Mouse (Mus musculus): Measurements from ENCODE around the gene Tmem132c. TPM values are rescaled to one million over a fixed set of nuclear protein-coding genes. Genes with fewer than 3 reads are reported as not detected.

Tmem132c gene
- polyA plus RNA-seq, 1 experiment = 0.20 TPM

DNA sequence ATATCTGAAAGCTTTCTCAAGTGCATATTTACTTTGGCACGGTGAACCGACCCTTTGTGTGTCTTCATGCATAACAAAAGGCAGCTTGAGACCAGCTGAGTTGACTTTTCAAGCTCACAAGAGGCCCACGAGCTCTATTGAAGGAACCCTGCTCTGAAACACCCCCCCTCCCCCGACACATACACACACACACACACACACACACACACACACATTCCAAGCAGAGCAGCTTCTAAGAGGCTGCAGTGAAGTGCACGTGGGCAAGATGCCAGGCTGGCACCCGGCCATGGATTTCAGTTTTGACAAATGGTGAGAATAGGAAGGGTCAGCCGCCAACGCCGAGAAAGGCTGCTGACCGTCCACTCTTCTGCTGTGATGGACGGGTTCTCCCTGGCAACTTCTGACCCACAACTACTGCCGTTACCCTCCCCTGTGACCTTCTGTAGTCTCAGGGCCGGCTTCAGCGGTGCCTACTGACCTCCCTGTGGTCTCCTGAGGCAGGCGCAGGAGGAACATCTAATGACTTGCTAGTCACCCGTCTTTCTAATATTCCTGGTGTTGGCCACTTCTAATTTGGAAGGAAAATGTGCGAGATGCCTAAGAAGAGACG lies 163.9 kb downstream of the Tmem132c start:
- H3K27me3 ChIP-seq (ENCODE audit: control insufficient read depth, insufficient read depth, low read length) = no peaks in the 10 kb centered on the region
- H3K36me3 ChIP-seq (ENCODE audit: control insufficient read depth, insufficient read depth, low read length) = no peaks in the 10 kb centered on the region
- no peak overlapping the region for H3K27ac ChIP-seq (ENCODE audit: control insufficient read depth, insufficient read depth, low read depth, low read length)
- H3K4me1 ChIP-seq (ENCODE audit: control insufficient read depth, insufficient read depth, low read length) = no peaks in the 10 kb centered on the region
- TF ChIP-seq POLR2A (IDR thresholded peaks at IDR 0.05; ENCODE audit: control insufficient read depth, low read depth, low read length) = no peak
- TF ChIP-seq CTCF (IDR thresholded peaks at IDR 0.05; ENCODE audit: control insufficient read depth, insufficient read depth, insufficient replicate concordance, low read depth, low read length) = no peak
- peak overlapping the region; percentile 36 for H3K4me3 ChIP-seq (ENCODE audit: control insufficient read depth, low read depth, low read length)

DNA sequence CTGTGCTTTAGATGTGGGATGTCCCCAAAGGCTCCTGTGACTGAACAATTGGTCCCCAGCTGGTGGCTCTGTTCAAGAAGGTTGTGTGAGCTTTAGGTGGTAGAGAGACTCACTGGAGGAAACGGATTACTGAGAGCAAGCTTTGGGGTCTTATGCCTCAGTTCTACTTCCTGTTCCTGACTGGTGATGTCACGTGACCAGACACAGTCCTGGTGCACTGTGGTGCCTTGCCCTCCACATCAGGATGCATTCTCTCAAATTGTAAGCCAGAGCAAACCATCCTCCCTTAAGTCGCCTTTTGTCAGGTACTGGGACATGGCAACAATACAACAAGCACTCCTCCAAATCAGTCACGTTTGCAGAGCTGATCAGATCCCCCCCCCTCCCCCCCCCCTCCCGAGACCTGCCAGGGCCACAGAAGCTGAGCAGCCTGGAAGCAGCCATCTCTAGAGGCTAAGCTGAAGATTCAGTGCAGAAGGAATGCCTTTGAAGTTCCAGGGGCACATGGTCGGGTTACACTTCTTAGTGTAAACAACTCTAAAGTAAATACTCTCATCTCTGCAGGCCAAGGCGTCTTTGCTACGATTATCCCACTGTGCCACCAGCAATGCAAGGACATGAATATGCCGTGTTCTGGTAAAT lies 164.5 kb downstream of the Tmem132c start:
- Histone ChIP-seq H3K27me3 (ENCODE audit: control insufficient read depth, insufficient read depth, low read length) (no peaks in the 10 kb centered on the region), H3K4me3 (ENCODE audit: control insufficient read depth, low read depth, low read length) (no peak overlapping the region), H3K4me1 (ENCODE audit: control insufficient read depth, insufficient read depth, low read length) (no peaks in the 10 kb centered on the region), H3K27ac (ENCODE audit: control insufficient read depth, insufficient read depth, low read depth, low read length) (no peak overlapping the region), H3K36me3 (ENCODE audit: control insufficient read depth, insufficient read depth, low read length) (no peaks in the 10 kb centered on the region)
- TF ChIP-seq CTCF (IDR thresholded peaks at IDR 0.05; ENCODE audit: control insufficient read depth, insufficient read depth, insufficient replicate concordance, low read depth, low read length) (no peak), POLR2A (IDR thresholded peaks at IDR 0.05; ENCODE audit: control insufficient read depth, low read depth, low read length) (no peak)

DNA sequence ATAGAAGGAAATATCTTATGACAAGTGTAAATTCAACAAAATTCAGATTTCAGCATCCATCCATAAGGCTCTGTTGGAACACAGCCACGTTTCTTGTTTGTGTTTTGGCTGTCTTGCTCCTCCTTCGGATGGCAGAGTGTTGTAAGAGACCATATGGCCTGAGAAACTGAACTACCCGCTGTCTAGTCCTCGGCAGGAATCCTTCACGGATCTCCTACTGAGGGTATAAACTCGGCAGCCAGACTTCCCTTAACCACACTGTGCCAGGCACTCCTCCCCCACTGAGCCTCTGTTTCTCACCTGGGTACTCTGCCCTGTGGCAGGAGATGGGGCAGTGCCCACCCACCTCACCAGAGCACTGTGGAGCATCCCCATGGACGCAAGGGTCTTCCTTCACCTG lies 174.9 kb downstream of the Tmem132c start:
- Histone ChIP-seq H3K4me3 (ENCODE audit: control insufficient read depth, low read depth, low read length) (no peak overlapping the region), H3K36me3 (ENCODE audit: control insufficient read depth, insufficient read depth, low read length) (no peaks in the 10 kb centered on the region), H3K27ac (ENCODE audit: control insufficient read depth, insufficient read depth, low read depth, low read length) (no peak overlapping the region), H3K4me1 (ENCODE audit: control insufficient read depth, insufficient read depth, low read length) (no peaks in the 10 kb centered on the region), H3K27me3 (ENCODE audit: control insufficient read depth, insufficient read depth, low read length) (no peaks in the 10 kb centered on the region)
- no peak for TF ChIP-seq CTCF (IDR thresholded peaks at IDR 0.05; ENCODE audit: control insufficient read depth, insufficient read depth, insufficient replicate concordance, low read depth, low read length)
- TF ChIP-seq POLR2A (IDR thresholded peaks at IDR 0.05; ENCODE audit: control insufficient read depth, low read depth, low read length) = no peak

DNA sequence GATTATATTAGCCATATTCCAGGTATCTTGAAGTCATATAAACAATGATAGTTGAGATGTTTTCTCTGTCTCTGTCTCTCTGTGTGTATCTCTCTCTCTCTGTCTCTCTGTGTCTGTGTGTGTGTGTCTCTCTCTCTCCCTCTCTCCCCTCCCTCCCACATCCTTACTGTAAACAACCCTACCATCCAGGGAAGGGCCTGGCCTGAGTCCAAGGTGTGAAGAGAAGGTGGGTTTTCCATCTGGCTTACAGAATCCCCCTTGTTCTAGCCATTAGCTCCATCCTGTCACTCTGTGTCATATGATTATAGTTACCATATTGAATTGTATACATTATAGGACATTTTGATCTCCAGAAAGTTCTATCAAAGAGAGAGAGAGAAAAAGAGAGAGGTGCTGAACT lies 182.3 kb downstream of the Tmem132c start:
- TF ChIP-seq POLR2A (IDR thresholded peaks at IDR 0.05; ENCODE audit: control insufficient read depth, low read depth, low read length) (no peak), CTCF (IDR thresholded peaks at IDR 0.05; ENCODE audit: control insufficient read depth, insufficient read depth, insufficient replicate concordance, low read depth, low read length) (no peak)
- Histone ChIP-seq H3K4me3 (ENCODE audit: control insufficient read depth, low read depth, low read length) (no peak overlapping the region), H3K27me3 (ENCODE audit: control insufficient read depth, insufficient read depth, low read length) (no peaks in the 10 kb centered on the region), H3K36me3 (ENCODE audit: control insufficient read depth, insufficient read depth, low read length) (no peaks in the 10 kb centered on the region), H3K27ac (ENCODE audit: control insufficient read depth, insufficient read depth, low read depth, low read length) (no peak overlapping the region), H3K4me1 (ENCODE audit: control insufficient read depth, insufficient read depth, low read length) (no peaks in the 10 kb centered on the region)

DNA sequence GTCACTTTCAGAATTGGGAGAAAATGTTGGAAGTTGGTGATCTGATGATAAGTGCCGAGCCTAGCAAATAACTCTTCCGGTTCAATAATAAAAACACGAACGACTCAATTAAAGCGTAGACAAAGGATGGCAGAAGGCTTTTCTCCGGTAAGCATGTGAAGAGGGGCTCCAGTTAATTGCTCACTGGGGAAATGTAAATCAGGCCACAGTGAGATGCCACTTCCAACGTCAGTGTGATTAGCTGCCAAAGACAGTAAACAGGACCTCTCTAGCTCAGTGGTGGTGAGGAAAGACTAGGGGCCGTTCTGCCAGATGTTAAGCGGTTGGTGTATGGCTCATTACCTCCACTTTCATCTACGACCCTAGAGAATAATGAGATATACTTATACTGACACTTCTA lies 187.5 kb downstream of the Tmem132c start:
- no peaks in the 10 kb centered on the region for H3K4me1 ChIP-seq (ENCODE audit: control insufficient read depth, insufficient read depth, low read length)

DNA sequence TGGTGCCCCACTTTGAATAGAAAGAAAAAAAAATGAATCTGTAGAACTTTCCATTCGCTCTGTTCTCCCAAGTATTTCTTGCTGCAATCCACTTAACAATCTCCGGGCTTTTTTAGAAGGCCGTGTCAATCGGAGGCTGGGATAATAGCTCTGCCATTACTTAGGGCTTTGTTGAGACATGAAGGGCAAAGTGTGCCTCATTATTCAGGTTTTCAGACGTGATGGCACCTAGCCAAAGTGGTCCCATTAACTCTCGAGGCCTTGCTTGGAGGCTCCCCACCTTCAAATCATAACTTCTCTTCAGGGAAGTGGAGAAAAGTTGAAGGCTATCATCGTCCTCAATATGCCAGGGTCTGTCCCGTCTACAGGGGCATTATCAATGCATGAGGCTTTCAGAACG lies 190.0 kb downstream of the Tmem132c start:
- Histone ChIP-seq H3K27ac (ENCODE audit: control insufficient read depth, insufficient read depth, low read depth, low read length) (no peak overlapping the region), H3K36me3 (ENCODE audit: control insufficient read depth, insufficient read depth, low read length) (no peaks in the 10 kb centered on the region), H3K4me3 (ENCODE audit: control insufficient read depth, low read depth, low read length) (no peak overlapping the region), H3K4me1 (ENCODE audit: control insufficient read depth, insufficient read depth, low read length) (no peaks in the 10 kb centered on the region), H3K27me3 (ENCODE audit: control insufficient read depth, insufficient read depth, low read length) (no peaks in the 10 kb centered on the region)
- TF ChIP-seq CTCF (IDR thresholded peaks at IDR 0.05; ENCODE audit: control insufficient read depth, insufficient read depth, insufficient replicate concordance, low read depth, low read length) = no peak
- TF ChIP-seq POLR2A (IDR thresholded peaks at IDR 0.05; ENCODE audit: control insufficient read depth, low read depth, low read length) = no peak

More for the DNA sequence above, 187.5 kb downstream of the Tmem132c start:
- Histone ChIP-seq H3K4me3 (ENCODE audit: control insufficient read depth, low read depth, low read length) (no peak overlapping the region), H3K27ac (ENCODE audit: control insufficient read depth, insufficient read depth, low read depth, low read length) (no peak overlapping the region), H3K27me3 (ENCODE audit: control insufficient read depth, insufficient read depth, low read length) (no peaks in the 10 kb centered on the region), H3K36me3 (ENCODE audit: control insufficient read depth, insufficient read depth, low read length) (no peaks in the 10 kb centered on the region)
- no peak for TF ChIP-seq POLR2A (IDR thresholded peaks at IDR 0.05; ENCODE audit: control insufficient read depth, low read depth, low read length)
- TF ChIP-seq CTCF (IDR thresholded peaks at IDR 0.05; ENCODE audit: control insufficient read depth, insufficient read depth, insufficient replicate concordance, low read depth, low read length) = no peak

DNA sequence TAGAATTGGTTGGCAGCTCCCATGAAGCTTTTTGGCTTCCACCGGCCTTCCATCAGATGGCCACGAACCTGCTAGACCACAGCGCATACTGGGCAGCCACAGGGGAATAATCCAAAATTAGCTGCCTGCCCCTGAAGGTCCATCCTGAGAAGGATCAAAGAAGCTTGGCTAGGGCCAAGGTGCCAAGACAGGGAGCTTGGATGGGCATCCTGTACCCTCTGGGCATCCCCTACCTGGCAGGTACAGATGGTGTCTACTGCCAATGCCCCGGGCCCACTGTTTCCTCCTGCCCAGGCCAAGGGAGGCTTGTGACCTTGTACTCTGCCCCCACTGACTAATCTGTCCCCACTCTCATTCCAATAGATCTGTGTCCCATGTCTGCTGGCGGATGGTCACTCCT lies 195.2 kb downstream of the Tmem132c start:
- H3K4me1 ChIP-seq (ENCODE audit: control insufficient read depth, insufficient read depth, low read length) = no peaks in the 10 kb centered on the region
- no peak overlapping the region for H3K27ac ChIP-seq (ENCODE audit: control insufficient read depth, insufficient read depth, low read depth, low read length)
- H3K4me3 ChIP-seq (ENCODE audit: control insufficient read depth, low read depth, low read length) = no peak overlapping the region
- TF ChIP-seq POLR2A (IDR thresholded peaks at IDR 0.05; ENCODE audit: control insufficient read depth, low read depth, low read length) (no peak), CTCF (IDR thresholded peaks at IDR 0.05; ENCODE audit: control insufficient read depth, insufficient read depth, insufficient replicate concordance, low read depth, low read length) (no peak)
- no peaks in the 10 kb centered on the region for H3K36me3 ChIP-seq (ENCODE audit: control insufficient read depth, insufficient read depth, low read length)
- no peaks in the 10 kb centered on the region for H3K27me3 ChIP-seq (ENCODE audit: control insufficient read depth, insufficient read depth, low read length)

Data from testis, adult 2 months (tissue).